Mouse (Mus musculus) regulatory T cell (primary cell): ENCODE data around the gene Cenpv.
"Not testable (repeated sequence)": the region's sequence is repeated elsewhere in the genome, so short reads cannot be mapped to it uniquely, and the experiment has no call there.

Source experiments
- in situ Hi-C: fragments of 300-600 bp; cut with MboI, MseI; formaldehyde crosslinking; loops from one replicate; pipeline ENCODE4 v1.15.1; 2025; ENCODE audit warnings: high pct_unique_total_duplicates

Cenpv gene

GRCm38 (mm10) chr11:62509571-62509970, 29.5 kb downstream of the Cenpv start:
- in situ Hi-C loops, result no loop called here

- in situ Hi-C loops, result not testable (repeated sequence)
Measured at GRCm38 (mm10) chr11:62508816-62509215, 30.2 kb downstream of the Cenpv start.

GRCm38 (mm10) chr11:62508365-62508764, 30.7 kb downstream of the Cenpv start:
- in situ Hi-C loops, result not testable (repeated sequence)

- in situ Hi-C loops, result no loop called here
Measured at GRCm38 (mm10) chr11:62507683-62508082, 31.4 kb downstream of the Cenpv start.

- in situ Hi-C loops, result loop anchor here (5.0 kb wide), 1 partner anchor 38 kb away; no protein-coding TSS in a partner anchor
Measured at GRCm38 (mm10) chr11:62500529-62500928, 38.5 kb downstream of the Cenpv start.

GRCm38 (mm10) chr11:62498802-62499201, 40.3 kb downstream of the Cenpv start:
- in situ Hi-C loops, result no loop called here

- in situ Hi-C loops, result no loop called here
Measured at GRCm38 (mm10) chr11:62497181-62497580, 41.9 kb downstream of the Cenpv start.

- in situ Hi-C loops, result no loop called here
Measured at GRCm38 (mm10) chr11:62496151-62496715, 42.8 kb downstream of the Cenpv start.

- in situ Hi-C loops, result no loop called here
Measured at GRCm38 (mm10) chr11:62495276-62495801, 43.7 kb downstream of the Cenpv start.

- in situ Hi-C loops, result no loop called here
Measured at GRCm38 (mm10) chr11:62494754-62495275, 44.2 kb downstream of the Cenpv start.

- in situ Hi-C loops, result no loop called here
Measured at GRCm38 (mm10) chr11:62493701-62494100, 45.4 kb downstream of the Cenpv start.

GRCm38 (mm10) chr11:62487540-62488350, 51.3 kb downstream of the Cenpv start:
- in situ Hi-C loops, result no loop called here

- in situ Hi-C loops, result no loop called here
Measured at GRCm38 (mm10) chr11:62486949-62487348, 52.1 kb downstream of the Cenpv start.

GRCm38 (mm10) chr11:62479581-62479980, 59.5 kb downstream of the Cenpv start:
- in situ Hi-C loops, result no loop called here

- in situ Hi-C loops, result no loop called here
Measured at GRCm38 (mm10) chr11:62478931-62479330, 60.1 kb downstream of the Cenpv start.

- in situ Hi-C loops, result no loop called here
Measured at GRCm38 (mm10) chr11:62476156-62476555, 62.9 kb downstream of the Cenpv start.
